Mouse (Mus musculus) heart, adult 11 months (tissue): ENCODE results near the gene Tas2r114.

ENCODE experiments used
- DNase-seq: peaks from one replicate; pipeline ENCODE4 v3.0.0; 2022

Gene Tas2r114

GRCm38 (mm10) chr6:131689963-131690362 is at the start of gene Tas2r114:
Gene Tas2r114 (minus strand): TSS chr6:131690063.
- no peak for DNase-seq

- DNase-seq, result no peak
Measured at GRCm38 (mm10) chr6:131712803-131713202, 22.9 kb upstream of the Tas2r114 start.

GRCm38 (mm10) chr6:131687395-131687794 is 2.5 kb downstream of the Tas2r114 start, which contains the start of gene Tas2r105:
Gene Tas2r105 (minus strand): TSS chr6:131687495.
- no peak for DNase-seq

- no peak for DNase-seq
Measured at GRCm38 (mm10) chr6:131685644-131686043, 4.2 kb downstream of the Tas2r114 start, which contains the start of gene Tas2r104. Gene Tas2r104 (minus strand): TSS chr6:131685744.

GRCm38 (mm10) chr6:131678786-131679185 is 11.1 kb downstream of the Tas2r114 start, which contains the start of gene Tas2r106:
Gene Tas2r106 (minus strand): TSS chr6:131678886.
- no peak for DNase-seq

- DNase-seq, result no peak
Measured at GRCm38 (mm10) chr6:131660049-131660448, 29.8 kb downstream of the Tas2r114 start, which contains the start of gene Tas2r107. Gene Tas2r107 (minus strand): TSS chr6:131660149.
